Mouse (Mus musculus): ENCODE results near the gene Ptpn11.

GRCm38 (mm10) chr5:121111106-121111915, 79.9 kb downstream of the Ptpn11 start:
- TF ChIP-seq GATA1 (IDR thresholded peaks at IDR 0.05; ENCODE audit: low read length) (no peak), TAL1 (IDR thresholded peaks at IDR 0.05; ENCODE audit: low read length) (no peak)
